In the genomic region with DNA sequence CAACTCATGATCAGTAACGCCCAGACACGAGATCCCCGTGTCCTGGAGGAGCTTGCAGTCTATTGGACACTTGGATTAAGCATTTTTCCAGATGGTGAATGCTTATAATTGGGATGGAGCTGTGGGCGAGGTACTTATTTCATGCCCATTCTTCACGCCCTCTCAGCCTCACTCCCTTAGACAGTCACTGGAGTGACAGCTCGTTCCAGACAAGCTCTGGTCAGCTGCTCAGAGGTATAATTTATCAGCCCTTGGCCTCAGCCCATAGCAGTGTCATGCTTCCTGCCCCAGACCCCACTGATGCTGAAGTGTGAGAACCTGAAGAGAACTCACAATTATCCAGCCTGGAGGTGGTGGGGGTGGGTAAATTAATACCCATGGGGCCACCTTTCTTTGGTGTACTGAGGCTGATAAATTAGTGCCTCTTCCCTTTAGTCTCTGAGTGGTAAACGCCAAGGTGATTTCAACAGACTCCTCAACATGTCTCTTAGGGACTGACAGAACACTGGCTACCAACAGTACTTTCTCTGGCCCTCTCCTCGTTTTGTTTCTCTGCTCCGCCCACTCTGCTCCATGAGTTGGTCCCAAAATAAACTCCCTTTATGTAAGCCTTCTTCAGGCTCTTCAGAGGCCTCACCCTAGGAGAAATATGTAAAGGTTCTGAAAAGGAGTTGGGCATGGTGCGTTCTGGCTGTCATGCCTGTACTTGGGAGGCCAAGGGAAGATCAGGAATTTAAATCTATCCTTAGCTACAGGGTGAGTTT, we compare ENCODE assay signal across 19 mouse cellular contexts.
DNase-seq lines count a peak whose midpoint lies in the region; ATAC-seq and TF ChIP-seq lines count a peak whose summit lies in the region.
"Had no signal": no experiment of that assay in that cellular context is flagged by ENCODE, and none has a peak within 500 bp of the region (broad histone marks: within the 10 kb centered on the region; RNA-seq: fewer than 3 reads in every experiment).

No protein-coding gene starts in this region.

- no peak overlapping the region for H3K4me2 ChIP-seq in hindbrain, embryonic 11.5 days (replicated peaks; ENCODE audit: low read depth, low read length)
- H3K4me2 ChIP-seq: forebrain, embryonic 12.5 days; liver, embryonic 13.5 days; neural tube, embryonic 15.5 days had no signal

- TF ChIP-seq CTCF in cortical plate, adult 2 months (IDR thresholded peaks at IDR 0.05; ENCODE audit: extremely low read depth, insufficient read depth, low read length): no peak
- no peak for TF ChIP-seq CTCF in left cerebral cortex, adult 2 months (IDR thresholded peaks at IDR 0.05)

- intact Hi-C loops in left cerebral cortex, postnatal 10 days (cut with DNase I): no loop called here
- intact Hi-C loops in left cerebral cortex, adult 2 months (cut with DNase I): loop anchor here (1.0 to 5.0 kb wide), 2 partner anchors 50 to 98 kb away; partner anchors contain the start of gene Frmd6

- no peaks in the 10 kb centered on the region for H3K27me3 ChIP-seq in hindbrain, embryonic 11.5 days (ENCODE audit: control insufficient read depth, insufficient read depth, low read length)
- H3K27me3 ChIP-seq: forebrain, embryonic 12.5 days; liver, embryonic 13.5 days; neural tube, embryonic 15.5 days had no signal

- 77% methylated on average over 10 of the region's 10 CpGs for WGBS in hindbrain, embryonic 11.5 days

- ATAC-seq in hindbrain, embryonic 11.5 days (ENCODE audit: low FRiP score): no peak
- ATAC-seq: hindbrain, embryonic 16.5 days had no signal

- peaks cover 1% of the 10 kb centered on the region; the same call in 1 of the 2 replicates for H3K4me1 ChIP-seq in cortical plate, adult 2 months (ENCODE audit: control insufficient read depth, insufficient read depth, low read length)
- no peaks in the 10 kb centered on the region for H3K4me1 ChIP-seq in hindbrain, embryonic 11.5 days (replicated peaks; ENCODE audit: control insufficient read depth, insufficient read depth, low read length)
- H3K4me1 ChIP-seq: forebrain, embryonic 12.5 days; liver, embryonic 13.5 days; neural tube, embryonic 15.5 days had no signal

- no peaks in the 10 kb centered on the region for H3K36me3 ChIP-seq in hindbrain, embryonic 11.5 days (ENCODE audit: control insufficient read depth, insufficient read depth, low read length)
- H3K36me3 ChIP-seq: forebrain, embryonic 12.5 days; limb, embryonic 10.5 days; liver, embryonic 13.5 days; neural tube, embryonic 15.5 days had no signal

- H3K27ac ChIP-seq in cortical plate, adult 2 months (ENCODE audit: insufficient read depth, low read length): peak overlapping the region; percentile 76
- H3K27ac ChIP-seq in left cerebral cortex, adult 2 months: peak overlapping the region; percentile 92
- H3K27ac ChIP-seq in hindbrain, embryonic 11.5 days (ENCODE audit: low read depth, low read length): no peak overlapping the region
- H3K27ac ChIP-seq: forebrain, embryonic 12.5 days; limb, embryonic 10.5 days; liver, embryonic 13.5 days; neural tube, embryonic 15.5 days had no signal

- H3K9me3 ChIP-seq in hindbrain, embryonic 11.5 days (ENCODE audit: control insufficient read depth, low read length): no peaks in the 10 kb centered on the region
- H3K9me3 ChIP-seq: forebrain, embryonic 12.5 days; limb, embryonic 10.5 days; liver, embryonic 13.5 days; neural tube, embryonic 15.5 days had no signal

- TF ChIP-seq POLR2A in cortical plate, adult 2 months (IDR thresholded peaks at IDR 0.05; ENCODE audit: extremely low read depth, insufficient read depth, low read length): no peak

- DNase-seq in frontal cortex, postnatal 36 days (ENCODE audit: low spot score in 2 of 2): peak; percentile 26 to 71
- no peak for DNase-seq in frontal cortex, postnatal 14 days (ENCODE audit: low spot score in 2 of 2)
- DNase-seq in left cerebral cortex, adult 11 months (ENCODE audit: low spot score): peak; percentile 33
- DNase-seq in left cerebral cortex, postnatal 10 days (ENCODE audit: extremely low spot score in 1 of 2, low spot score in 2 of 2): no peak
- DNase-seq in left cerebral cortex, adult 2 months (ENCODE audit: extremely low spot score in 1 of 2, low spot score in 2 of 2): no peak
- no peak for DNase-seq in hindbrain, embryonic 11.5 days (ENCODE audit: low spot score)
- DNase-seq in adrenal gland, adult (ENCODE audit: inconsistent age in 2 of 2, low spot score in 1 of 2): no peak
- DNase-seq: adrenal gland, adult 8-10 months; B cell, adult 2 months; cerebellum, postnatal 10 days; kidney, adult 18-20 months; liver, embryonic 13.5 days; retina, postnatal 1 day; thymus, adult 2 months had no signal

- no peak overlapping the region for H3K4me3 ChIP-seq in cortical plate, adult 2 months (ENCODE audit: insufficient read depth, low read length)
- H3K4me3 ChIP-seq in left cerebral cortex, adult 2 months: no peak overlapping the region
- H3K4me3 ChIP-seq in hindbrain, embryonic 11.5 days (ENCODE audit: low read depth, low read length): no peak overlapping the region
- H3K4me3 ChIP-seq: forebrain, embryonic 12.5 days; limb, embryonic 10.5 days; liver, embryonic 13.5 days; neural tube, embryonic 15.5 days had no signal

- no peak overlapping the region for H3K9ac ChIP-seq in hindbrain, embryonic 11.5 days (ENCODE audit: low read depth, low read length)
- H3K9ac ChIP-seq: forebrain, embryonic 12.5 days; liver, embryonic 13.5 days; neural tube, embryonic 15.5 days had no signal

Comparison
In these comparisons a context has a peak if more than half of its experiments do, and no peak if none do; other contexts are left out.
1. DNase-seq: peak in frontal cortex, postnatal 36 days (2 of 2) and left cerebral cortex, adult 11 months (single experiment); none in frontal cortex, postnatal 14 days (0 of 2), left cerebral cortex, postnatal 10 days (0 of 2), left cerebral cortex, adult 2 months (0 of 2), hindbrain, embryonic 11.5 days (single experiment) and adrenal gland, adult (0 of 2).